Mouse (Mus musculus) intestine, embryonic 14.5 days (tissue): ENCODE data around the gene Ykt6. TPM values are rescaled to one million over a fixed set of nuclear protein-coding genes. Genes with fewer than 3 reads are reported as not detected.
A peak's percentile ranks its signal among the peaks of the same experiment; 100 is the strongest.
"Not testable (repeated sequence)": the region's sequence is repeated elsewhere in the genome, so short reads cannot be mapped to it uniquely, and the experiment has no call there.

Source experiments
- ATAC-seq: fragments of 200-750 bp; cut with Nextera tagmentation; replicated peaks from 2 replicates; pipeline ENCODE4 v1.8.0; 2017; ENCODE audit warnings: low read depth, moderate number of reproducible peaks, moderate TSS enrichment, moderate library complexity; ENCODE audit not compliant: low FRiP score, low TSS enrichment
- DNase-seq: peaks from one replicate; pipeline ENCODE4 v3.0.0-alpha.2; 2018; ENCODE audit warnings: low spot score
- H3K27ac ChIP-seq: fragments of 300-500 bp; sonication (generic); 2 replicates; pipeline ENCODE4 v1.5.1; 2014; ENCODE audit warnings: low read depth, mild to moderate bottlenecking, control low read depth
- H3K27me3 ChIP-seq: fragments of 300-500 bp; sonication (generic); replicated peaks from 2 replicates; pipeline ENCODE4 v1.6.1; 2014; ENCODE audit warnings: low read length, control low read depth; ENCODE audit not compliant: control insufficient read depth, insufficient read depth
- H3K36me3 ChIP-seq: fragments of 300-500 bp; sonication (generic); 2 replicates; pipeline ENCODE4 v1.6.1; 2014; ENCODE audit warnings: low read length, control low read depth; ENCODE audit not compliant: control insufficient read depth, insufficient read depth
- H3K4me1 ChIP-seq: fragments of 300-500 bp; sonication (generic); replicated peaks from 2 replicates; pipeline ENCODE4 v1.6.1; 2014; ENCODE audit warnings: low read length, control low read depth, mixed read lengths; ENCODE audit not compliant: control insufficient read depth, insufficient read depth
- H3K4me2 ChIP-seq: fragments of 300-500 bp; sonication (generic); 2 replicates; pipeline ENCODE4 v1.6.1; 2014; ENCODE audit warnings: low read length
- H3K4me3 ChIP-seq: fragments of 300-500 bp; sonication (generic); 2 replicates; pipeline ENCODE4 v1.5.1; 2014; ENCODE audit warnings: low read depth, low read length, control low read depth, mixed read lengths
- H3K9ac ChIP-seq: fragments of 300-500 bp; sonication (generic); 2 replicates; pipeline ENCODE4 v1.6.1; 2014; ENCODE audit warnings: mild to moderate bottlenecking, low read length
- H3K9me3 ChIP-seq: fragments of 300-500 bp; sonication (generic); 2 replicates; pipeline ENCODE4 v1.6.1; 2016; ENCODE audit warnings: low read length, control low read depth; ENCODE audit not compliant: control insufficient read depth
- WGBS: fragments of 180-500 bp; shearing (Covaris S2); extraction: QIAGEN DNeasy Blood & Tissue Kit; methylation state at CpG from one replicate; pipeline ENCODE4 v1.1.7; 2014; 5-methylcytosine and 5-hydroxymethylcytosine counted together
- polyA plus RNA-seq: library from polyadenylated mRNA; unstranded; fragments of >200 nt; fragmentation: Nextera tagmentation; extraction: Ambion mirVana; gene quantifications from 2 replicates; pipeline ENCODE4 v1.2.1, GENCODE M21; 2014

The Ykt6 gene
- polyA plus RNA-seq, 1 experiment from 2014 or later = 23.0 TPM

- Histone ChIP-seq H3K36me3 (no peaks in the 10 kb centered on the region), H3K9ac (no peak overlapping the region), H3K4me2 (no peak overlapping the region), H3K9me3 (no peaks in the 10 kb centered on the region), H3K27ac (no peak overlapping the region; the same call in 1 of the 2 replicates), H3K27me3 (no peaks in the 10 kb centered on the region), H3K4me3 (no peak overlapping the region), H3K4me1 (peaks cover 28% of the 10 kb centered on the region)
- ATAC-seq = peak; percentile 26
- DNase-seq = peak; percentile 62
- WGBS = 76% methylated on average over 9 of the region's 9 CpGs
These were observed 46.6 kb downstream of the Ykt6 start for GRCm38 (mm10) chr11:6001981-6002649.

- Histone ChIP-seq H3K36me3 (no peaks in the 10 kb centered on the region), H3K9me3 (no peaks in the 10 kb centered on the region), H3K27me3 (no peaks in the 10 kb centered on the region), H3K9ac (no peak overlapping the region), H3K27ac (no peak overlapping the region), H3K4me2 (no peak overlapping the region), H3K4me3 (no peak overlapping the region), H3K4me1 (peaks cover 28% of the 10 kb centered on the region)
- ATAC-seq = no peak
- no peak for DNase-seq
- 45% methylated on average over 2 of the region's 2 CpGs for WGBS
These were observed 47.6 kb downstream of the Ykt6 start for GRCm38 (mm10) chr11:6003046-6003639.

- DNase-seq, H3K4me3 ChIP-seq, H3K36me3 ChIP-seq, ATAC-seq, H3K27ac ChIP-seq, H3K9ac ChIP-seq, H3K27me3 ChIP-seq, H3K9me3 ChIP-seq, H3K4me2 ChIP-seq: not testable (repeated sequence)
- H3K4me1 ChIP-seq = peaks cover 17% of the 10 kb centered on the region
- 24% methylated on average over 1 of the region's 4 CpGs for WGBS
These were observed 50.0 kb downstream of the Ykt6 start for GRCm38 (mm10) chr11:6005374-6006043.

- H3K36me3 ChIP-seq, H3K27me3 ChIP-seq, H3K9me3 ChIP-seq, H3K27ac ChIP-seq, H3K4me1 ChIP-seq, DNase-seq, H3K9ac ChIP-seq, ATAC-seq: not testable (repeated sequence)
- Histone ChIP-seq H3K4me2 (peak overlapping the region; percentile 48), H3K4me3 (peak overlapping the region; percentile 35)
- 3% methylated on average over 34 of the region's 44 CpGs for WGBS
These were observed 51.0 kb downstream of the Ykt6 start for GRCm38 (mm10) chr11:6006351-6007009.

GRCm38 (mm10) chr11:6007010-6007778 is 51.7 kb downstream of the Ykt6 start:
- not testable (repeated sequence) for H3K9ac ChIP-seq, H3K27me3 ChIP-seq, ATAC-seq, H3K36me3 ChIP-seq, DNase-seq, H3K27ac ChIP-seq, H3K4me1 ChIP-seq, H3K9me3 ChIP-seq
- H3K4me2 ChIP-seq = peak overlapping the region; percentile 48
- 4% methylated on average over 23 of the region's 49 CpGs for WGBS
- peak overlapping the region; percentile 35 for H3K4me3 ChIP-seq

- not testable (repeated sequence) for H3K9me3 ChIP-seq, H3K36me3 ChIP-seq, DNase-seq, H3K27ac ChIP-seq, H3K9ac ChIP-seq, ATAC-seq, H3K27me3 ChIP-seq, H3K4me1 ChIP-seq
- Histone ChIP-seq H3K4me3 (0 out of 2 replicates have a peak overlapping the region, but pooled peaks have one; percentile 25), H3K4me2 (peak overlapping the region; percentile 33; the same call in 1 of the 2 replicates)
- 32% methylated on average over 9 of the region's 13 CpGs for WGBS
These were observed 52.3 kb downstream of the Ykt6 start for GRCm38 (mm10) chr11:6007779-6008128.

- H3K36me3 ChIP-seq, ATAC-seq, H3K4me1 ChIP-seq, H3K4me3 ChIP-seq, H3K4me2 ChIP-seq, H3K9ac ChIP-seq, DNase-seq, H3K27me3 ChIP-seq, H3K27ac ChIP-seq, H3K9me3 ChIP-seq: not testable (repeated sequence)
- 84% methylated on average over 2 of the region's 18 CpGs for WGBS
These were observed 55.4 kb downstream of the Ykt6 start for GRCm38 (mm10) chr11:6010751-6011482.
